Mouse (Mus musculus) megakaryocyte, adult 5-6 weeks (primary cell): Measurements from ENCODE around the gene Atp1b3. TPM values are rescaled to one million over a fixed set of nuclear protein-coding genes. Genes with fewer than 3 reads are reported as not detected.
"Not testable (repeated sequence)": the region's sequence is repeated elsewhere in the genome, so short reads cannot be mapped to it uniquely, and the experiment has no call there.

Source experiments
- ATAC-seq: 2 replicates; pipeline ENCODE4 v1.8.0; 2016; ENCODE audit warnings: mild to moderate bottlenecking, inconsistent platforms; ENCODE audit not compliant: poor library complexity, severe bottlenecking
- total RNA-seq, 2 experiments: library from RNA; stranded (forward) in 1 of 2; stranded (reverse) in 1 of 2; fragments of 153-499, 151-499 nt in 1 of 2; fragments of 221-1000, 200-1000 nt in 1 of 2; gene quantifications; 2 replicates each; pipeline versions ENCODE4 v1.2.3 to v1.2.4; 2015 to 2017

Gene Atp1b3
- total RNA-seq, 2 experiments from 2014 or later = 120 to 247 TPM

GRCm38 (mm10) chr9:96365271-96365872 lies 1.1 kb upstream of the Atp1b3 start:
- no peak for ATAC-seq

DNA sequence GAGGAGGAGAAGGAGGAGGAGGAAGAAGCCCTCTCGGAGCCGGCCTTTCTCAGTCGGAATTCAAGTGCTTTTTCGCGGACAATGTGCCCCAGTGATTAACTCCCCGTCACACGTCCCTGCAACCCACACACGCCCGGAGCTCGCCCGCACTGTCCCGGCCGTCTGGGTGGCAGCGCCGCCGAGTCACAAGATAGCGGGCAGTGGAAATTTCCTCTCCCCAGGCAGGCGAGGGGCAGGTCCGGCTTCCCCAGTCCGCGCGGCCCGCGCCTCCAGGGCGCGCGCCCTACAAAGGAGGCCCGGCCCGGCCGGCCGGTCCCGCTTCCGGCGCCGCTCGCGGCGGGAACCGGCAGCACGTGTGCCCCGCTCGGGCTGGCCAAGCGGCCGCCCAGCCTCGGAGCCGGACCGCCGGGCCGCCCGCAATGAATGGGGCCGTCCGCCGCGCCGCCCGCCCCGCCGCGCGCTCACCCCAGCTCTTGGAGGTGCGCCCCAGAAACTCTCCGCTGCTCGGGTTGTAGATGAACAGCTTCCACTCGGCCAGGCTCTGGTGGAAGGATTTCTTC lies 581 bp downstream of the Atp1b3 start:
- peak; percentile 57 for ATAC-seq

DNA sequence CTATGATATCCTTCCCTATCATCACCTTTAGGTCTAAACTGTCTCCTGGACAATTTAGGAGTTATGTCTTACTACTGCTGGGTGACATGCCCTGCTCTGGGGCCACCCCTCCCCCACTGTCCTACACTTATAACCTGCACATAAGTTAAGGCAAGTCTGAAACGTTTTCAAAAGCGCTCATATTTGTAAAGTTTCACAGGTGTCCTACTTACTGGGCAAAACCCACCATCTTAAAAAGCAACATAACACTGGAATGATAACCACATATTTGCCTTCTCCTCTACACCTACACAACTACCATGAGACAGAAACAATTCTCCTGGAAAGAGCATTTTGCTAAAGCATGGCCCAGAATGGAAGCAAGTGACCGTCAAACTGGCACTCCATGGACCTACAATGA lies 4.2 kb downstream of the Atp1b3 start:
- ATAC-seq = no peak

DNA sequence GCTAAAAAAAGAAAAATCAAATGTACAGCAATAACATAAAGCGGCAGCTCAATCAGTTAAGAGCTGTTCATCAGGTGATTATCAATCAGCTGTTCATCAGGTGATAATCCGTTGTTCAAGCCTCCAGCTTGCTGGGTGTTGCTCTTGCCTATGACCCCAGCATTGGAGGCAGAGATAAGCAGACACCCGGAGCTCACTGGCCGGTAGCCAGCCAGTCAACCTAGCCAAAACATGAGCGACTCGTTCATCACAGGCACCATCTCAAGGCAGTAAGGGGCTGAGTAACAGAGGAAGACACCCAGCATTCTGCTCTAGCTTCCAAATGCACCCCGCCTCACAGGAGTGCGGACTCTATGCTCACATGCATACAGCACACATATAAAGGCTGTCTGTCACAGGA lies 10.4 kb downstream of the Atp1b3 start:
- ATAC-seq = no peak

DNA sequence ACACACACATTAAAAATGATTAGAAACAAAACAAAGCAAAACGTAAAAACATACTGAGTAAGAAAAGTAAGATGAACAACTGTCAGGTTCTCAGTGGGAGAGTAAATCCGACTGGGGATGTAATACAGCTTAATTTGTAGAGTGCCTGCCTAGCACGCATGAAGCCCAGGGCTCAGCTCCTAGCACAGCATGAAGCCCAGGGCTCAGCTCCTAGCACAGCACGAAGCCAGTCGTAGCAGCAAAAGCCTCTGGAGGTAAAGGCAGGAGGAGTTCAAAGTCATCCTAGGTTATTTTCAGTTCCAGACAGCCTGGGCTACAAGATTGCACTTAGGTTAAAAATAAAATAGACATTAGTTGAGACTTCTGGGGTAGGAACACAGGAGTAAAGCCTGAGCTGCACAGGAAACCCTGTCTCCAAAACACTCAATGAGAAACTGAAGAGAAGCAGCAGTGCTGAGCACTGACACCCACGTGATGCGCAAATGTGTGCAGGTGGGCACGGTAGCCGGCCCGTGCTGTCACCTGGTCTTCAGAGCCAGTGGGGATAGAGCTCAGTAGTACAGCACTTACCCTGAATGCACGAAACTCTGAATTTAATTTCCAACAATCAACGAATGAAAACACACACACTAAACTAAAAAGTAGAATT lies 11.0 kb downstream of the Atp1b3 start:
- ATAC-seq = no peak

GRCm38 (mm10) chr9:96351771-96352170 lies 12.5 kb downstream of the Atp1b3 start:
- not testable (repeated sequence) for ATAC-seq

DNA sequence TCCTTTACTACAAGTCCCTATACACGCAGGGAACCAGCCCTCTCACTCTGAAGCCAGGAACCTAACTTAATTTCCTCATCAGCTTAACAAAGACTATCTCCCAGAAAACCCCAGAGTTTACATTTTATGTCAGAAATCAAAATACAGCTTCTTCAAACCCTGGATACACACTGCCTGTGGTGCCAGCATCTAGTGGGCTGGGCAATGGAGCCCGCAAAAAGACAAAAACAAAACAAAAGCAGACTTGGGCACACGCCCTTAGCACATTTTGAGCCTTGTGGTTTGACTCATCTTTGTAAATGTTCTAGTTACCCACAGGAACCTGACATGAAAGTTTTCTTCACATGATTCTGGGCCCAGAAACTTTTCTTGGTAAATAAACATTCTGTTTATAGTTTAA lies 13.8 kb downstream of the Atp1b3 start:
- peak; percentile 59 for ATAC-seq

DNA sequence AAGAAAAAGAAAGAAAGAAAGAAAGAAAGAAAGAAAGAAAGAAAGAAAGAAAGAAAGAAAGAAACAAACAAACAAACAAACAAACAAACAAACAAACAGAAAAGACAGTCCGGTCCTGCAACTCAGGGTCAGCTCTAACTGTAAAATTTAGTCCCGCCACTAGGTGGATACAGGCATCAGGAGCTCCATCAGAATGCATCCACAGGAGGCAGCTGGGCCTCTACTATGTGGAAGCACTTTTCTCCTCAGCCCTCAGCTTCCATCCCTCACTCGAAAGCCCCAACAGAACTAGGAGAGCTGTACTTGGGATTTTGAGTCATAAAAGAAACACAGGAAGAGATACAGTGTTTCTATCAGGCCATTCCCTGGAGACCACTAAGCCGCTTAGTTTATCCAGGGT lies 14.2 kb downstream of the Atp1b3 start:
- ATAC-seq = peak; percentile 96

GRCm38 (mm10) chr9:96348885-96349284 lies 15.4 kb downstream of the Atp1b3 start:
- ATAC-seq = no peak

- no peak for ATAC-seq
Measured at GRCm38 (mm10) chr9:96345750-96346149, 18.5 kb downstream of the Atp1b3 start.

DNA sequence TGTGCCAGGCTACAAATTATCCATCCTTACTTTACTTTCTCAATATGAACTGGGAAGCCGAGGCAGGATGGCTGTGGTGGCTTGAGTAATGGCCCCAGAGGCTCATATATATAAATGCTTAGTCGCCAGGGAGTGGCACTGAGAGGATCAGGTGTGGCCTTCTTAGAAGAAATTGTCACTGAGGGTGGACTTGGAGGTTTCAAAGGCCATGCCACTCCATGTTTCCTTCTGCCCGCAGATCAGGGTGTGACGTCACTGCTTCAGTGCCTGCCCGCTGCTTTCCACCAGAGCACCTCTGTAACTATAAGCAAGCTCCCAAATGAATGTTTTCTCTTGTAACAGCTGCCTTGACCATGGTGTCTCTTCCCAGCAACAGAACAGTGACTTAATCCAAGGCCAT lies 33.1 kb downstream of the Atp1b3 start:
- ATAC-seq = no peak

- ATAC-seq = no peak
Measured at GRCm38 (mm10) chr9:96328226-96328625, 36.0 kb downstream of the Atp1b3 start.

- no peak for ATAC-seq
Measured at GRCm38 (mm10) chr9:96326496-96326923, 37.7 kb downstream of the Atp1b3 start.

DNA sequence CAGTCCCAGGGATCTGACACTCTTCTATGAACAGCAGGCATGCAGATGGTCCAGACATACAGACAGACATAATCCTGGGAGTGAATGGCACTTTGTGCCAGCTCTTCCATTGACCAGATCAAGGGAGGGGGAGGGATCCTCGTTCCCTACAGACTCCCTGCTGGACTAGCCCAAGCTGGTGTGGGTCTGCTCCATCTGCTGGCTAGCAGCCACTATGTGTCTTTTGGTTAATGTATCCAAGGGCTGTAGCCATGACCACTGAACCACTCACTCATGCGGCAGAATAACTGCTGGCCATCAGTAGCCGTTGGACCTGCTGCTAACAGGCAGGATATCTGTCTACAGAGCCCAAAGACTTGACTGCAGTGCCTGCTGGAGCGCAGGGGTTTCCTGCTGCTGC lies 39.7 kb downstream of the Atp1b3 start:
- ATAC-seq = no peak

GRCm38 (mm10) chr9:96322411-96323152 lies 41.7 kb downstream of the Atp1b3 start:
- no peak for ATAC-seq

GRCm38 (mm10) chr9:96320551-96320980 lies 43.7 kb downstream of the Atp1b3 start:
- ATAC-seq = no peak

- no peak for ATAC-seq
Measured at GRCm38 (mm10) chr9:96319333-96319732, 44.9 kb downstream of the Atp1b3 start.

DNA sequence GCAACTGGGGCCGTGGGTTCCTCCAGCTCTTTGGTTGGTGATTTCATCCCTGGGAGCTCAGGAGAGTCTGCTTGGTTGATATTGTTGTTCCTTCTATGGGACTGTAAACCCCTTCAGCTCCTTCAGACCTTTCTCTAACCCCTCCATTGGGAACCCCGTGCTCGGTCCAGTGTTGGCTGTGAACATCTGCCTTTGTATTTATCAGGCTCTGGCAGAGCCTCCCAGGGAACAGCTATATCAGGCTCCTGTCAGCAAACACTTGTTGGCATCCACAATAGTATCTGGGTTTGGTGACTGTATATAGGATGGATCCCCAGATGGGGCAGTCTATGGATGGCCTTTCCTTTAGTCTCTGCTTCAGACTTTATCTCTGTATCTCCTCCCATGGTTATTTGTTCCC lies 52.2 kb downstream of the Atp1b3 start:
- ATAC-seq = no peak

GRCm38 (mm10) chr9:96308816-96309215 lies 55.4 kb downstream of the Atp1b3 start:
- ATAC-seq = no peak

- peak; percentile 21; the same call in 1 of the 2 replicates for ATAC-seq
Measured at GRCm38 (mm10) chr9:96299324-96300008, 64.8 kb downstream of the Atp1b3 start.

GRCm38 (mm10) chr9:96292144-96292543 lies 72.1 kb downstream of the Atp1b3 start:
- no peak for ATAC-seq
